Mouse (Mus musculus) cerebellum, postnatal 10 days (tissue): Measurements from ENCODE around the gene Vps8.

Source experiments
- DNase-seq, 2 experiments: peaks; one replicate each; pipeline ENCODE4 v3.0.0; 2021; ENCODE audit warnings: mixed read lengths in 2 of 2

The Vps8 gene

DNA sequence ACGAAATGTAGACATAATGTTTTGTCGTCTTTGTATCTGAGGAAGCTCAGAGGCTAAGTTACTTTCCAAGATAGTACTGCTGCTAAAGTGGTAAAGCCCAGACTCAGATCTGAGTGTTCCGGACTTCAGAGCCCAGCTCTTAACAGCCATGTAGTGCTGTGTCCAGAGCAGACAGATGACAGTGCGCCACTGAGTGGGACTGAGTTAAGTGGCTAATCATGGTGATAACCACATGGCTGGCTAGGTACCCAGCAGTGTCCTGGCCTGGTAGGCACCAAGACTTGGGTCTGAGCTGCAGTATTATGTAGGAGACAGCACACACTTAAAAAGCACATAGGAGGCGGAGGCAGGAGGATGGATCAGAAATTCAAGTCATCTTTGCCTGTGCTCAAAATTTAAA, 60.9 kb downstream of the Vps8 start:
- DNase-seq, result peak; percentile 70 to 78

GRCm38 (mm10) chr16:21485716-21486115, 62.8 kb downstream of the Vps8 start:
- DNase-seq, result no peak

DNA sequence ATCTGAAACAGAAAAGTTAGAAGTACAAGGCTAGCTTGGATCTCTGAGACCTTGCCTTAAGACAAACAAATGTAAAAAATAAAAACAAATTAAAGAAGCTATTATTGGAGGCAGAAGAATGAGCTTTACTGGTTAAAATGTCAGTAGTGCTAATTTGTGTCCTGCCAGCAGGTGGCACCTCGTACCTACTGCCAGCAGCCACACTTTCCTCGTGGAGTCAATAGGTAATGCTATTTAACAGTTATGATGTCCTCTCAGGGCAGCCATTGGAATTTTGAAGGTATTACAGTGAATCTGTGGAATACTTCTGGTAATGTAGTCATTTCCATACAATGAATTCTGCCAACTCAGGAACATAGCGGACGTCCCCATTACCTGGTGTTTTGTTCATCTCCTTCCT, 65.5 kb downstream of the Vps8 start:
- peak; percentile 77 to 82 for DNase-seq

DNA sequence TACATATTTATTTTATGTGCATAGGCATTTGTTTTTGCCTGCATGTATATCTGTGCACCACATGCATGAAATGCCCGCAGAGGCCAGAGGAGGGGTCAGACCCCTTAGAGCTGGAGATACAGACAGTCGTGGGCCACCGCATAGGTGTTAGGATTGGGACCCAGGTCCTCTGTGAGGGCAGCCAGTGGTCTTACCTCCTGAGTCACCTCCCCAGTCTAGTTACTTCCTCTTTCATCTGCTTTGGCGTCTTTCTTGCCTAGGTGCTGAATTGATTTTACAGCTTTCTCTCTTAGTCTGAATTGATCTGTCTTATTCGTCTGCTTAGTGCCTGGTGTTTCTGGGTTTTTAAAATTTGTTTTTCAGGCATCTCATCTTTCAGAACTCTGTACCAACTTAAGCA, 69.4 kb downstream of the Vps8 start:
- DNase-seq, result no peak

DNA sequence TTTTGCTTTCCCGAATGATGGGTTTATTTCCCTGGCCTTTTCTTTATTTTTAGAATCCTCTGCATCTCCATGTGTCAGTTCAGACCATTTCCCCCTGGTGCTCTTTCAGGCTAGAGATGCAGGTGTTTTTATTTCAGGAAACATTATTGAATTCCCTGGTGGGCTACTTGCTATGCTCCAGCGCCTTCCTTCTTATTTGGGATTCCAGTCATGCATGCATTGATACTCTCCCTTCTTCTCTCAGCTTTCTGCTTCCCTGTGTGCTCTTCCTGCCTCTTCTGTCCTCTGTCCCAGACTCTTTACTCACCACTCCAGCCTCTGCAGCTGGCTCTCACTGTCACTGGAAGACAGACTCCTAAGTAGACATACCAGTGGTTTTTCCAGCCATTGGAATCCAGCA, 70.0 kb downstream of the Vps8 start:
- no peak for DNase-seq

DNA sequence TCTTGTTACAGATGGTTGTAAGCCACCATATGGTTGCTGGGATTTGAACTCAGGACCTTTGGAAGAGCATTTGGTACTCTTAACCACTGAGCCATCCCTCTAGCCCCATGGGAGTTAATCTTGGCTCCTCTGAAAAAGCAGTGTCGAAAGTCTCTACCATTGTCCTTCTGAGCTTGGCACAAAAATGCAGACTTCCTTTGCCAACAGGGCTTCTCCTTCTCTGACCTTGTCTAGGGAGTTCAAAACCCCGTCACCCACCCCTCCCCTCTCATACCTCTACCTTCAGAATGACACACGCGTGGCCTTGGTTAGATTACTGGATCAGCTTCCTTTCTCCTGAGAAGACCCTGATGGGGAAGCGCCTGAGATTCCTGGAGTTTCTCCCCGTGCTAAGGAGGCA, 71.8 kb downstream of the Vps8 start:
- DNase-seq, result no peak

- no peak for DNase-seq
Measured at GRCm38 (mm10) chr16:21496799-21497198, 73.9 kb downstream of the Vps8 start.

DNA sequence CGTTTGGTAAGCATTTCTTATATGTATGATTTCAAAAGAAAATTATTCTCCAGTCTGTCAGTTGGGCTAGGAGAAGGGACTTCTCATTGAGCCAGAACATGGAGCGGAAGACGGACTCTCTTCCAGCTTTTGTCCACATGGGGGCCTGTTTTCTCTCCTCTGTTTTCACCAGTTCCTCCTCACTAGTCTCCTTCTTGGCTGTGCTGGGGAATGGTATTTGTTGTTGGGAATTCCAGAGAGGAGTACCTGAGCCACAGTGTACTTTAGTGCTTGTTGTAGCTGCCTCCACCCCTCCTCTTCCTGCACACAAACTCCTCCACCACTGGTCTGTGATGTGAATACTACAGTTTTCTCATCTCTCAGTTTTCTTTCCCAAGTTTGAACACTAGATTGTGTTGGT, 74.7 kb downstream of the Vps8 start:
- no peak for DNase-seq

DNA sequence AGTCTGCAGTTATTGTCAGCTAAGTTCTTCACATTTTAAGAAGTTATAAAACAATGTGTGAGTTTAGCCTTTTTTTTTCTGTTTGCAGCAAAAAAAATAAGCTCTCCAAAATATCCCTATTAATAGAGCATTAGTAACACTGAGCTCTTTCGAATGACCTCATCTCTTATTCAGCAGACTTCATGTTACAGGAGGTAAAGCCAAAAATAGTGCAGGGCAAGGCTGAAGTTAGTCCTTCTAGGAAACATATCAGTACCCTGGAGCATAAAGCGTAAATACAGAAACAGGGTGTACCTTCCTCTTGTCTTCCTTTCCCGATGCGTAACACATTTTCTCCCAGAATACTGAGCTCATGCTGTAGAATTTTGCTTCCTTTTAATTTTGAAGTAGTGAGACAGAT, 76.1 kb downstream of the Vps8 start:
- DNase-seq, result no peak

DNA sequence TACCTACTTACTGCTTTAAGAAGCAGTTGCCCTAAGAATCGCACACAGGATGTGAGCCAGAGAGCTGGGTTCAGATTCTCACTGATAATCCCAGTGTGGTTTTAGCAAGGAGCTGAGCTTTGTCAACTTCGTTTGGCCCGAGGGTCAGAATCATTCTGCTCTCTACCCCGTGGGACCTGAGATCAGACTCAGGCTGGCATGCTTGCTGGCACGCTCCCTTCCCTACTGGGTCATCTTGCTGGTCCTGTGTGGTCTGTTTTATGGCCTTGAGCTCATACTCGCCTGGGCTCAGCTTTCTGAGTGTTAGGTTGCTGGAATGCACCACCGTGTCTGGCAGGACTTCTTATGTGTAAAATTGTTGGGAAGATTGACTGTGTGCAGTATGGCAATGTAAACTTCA, 76.7 kb downstream of the Vps8 start:
- no peak for DNase-seq

- DNase-seq, result no peak
Measured at GRCm38 (mm10) chr16:21518833-21519232, 95.9 kb downstream of the Vps8 start.

GRCm38 (mm10) chr16:21519785-21520184, 96.9 kb downstream of the Vps8 start:
- no peak for DNase-seq

- no peak for DNase-seq
Measured at GRCm38 (mm10) chr16:21523738-21524137, 100.8 kb downstream of the Vps8 start.

DNA sequence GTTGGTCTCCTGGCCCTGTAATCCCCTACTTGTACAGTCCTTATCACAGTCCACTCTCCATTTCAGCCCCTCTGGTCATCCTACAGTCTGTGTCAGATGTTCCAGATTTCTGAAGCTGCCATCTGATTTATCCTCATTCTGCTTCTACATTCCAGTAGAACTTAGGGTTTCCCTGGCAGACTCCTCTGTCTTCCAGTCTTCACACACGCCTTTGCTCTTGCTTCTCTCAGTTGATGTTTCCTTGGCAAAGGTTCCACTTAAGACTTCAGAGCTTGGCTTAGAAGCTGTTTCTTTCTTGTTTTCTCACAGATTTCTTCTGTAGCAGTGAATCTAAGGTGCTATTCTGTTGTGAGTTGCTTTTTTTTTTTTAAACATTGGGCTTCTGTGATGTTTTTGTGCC, 102.5 kb downstream of the Vps8 start:
- DNase-seq, result no peak

DNA sequence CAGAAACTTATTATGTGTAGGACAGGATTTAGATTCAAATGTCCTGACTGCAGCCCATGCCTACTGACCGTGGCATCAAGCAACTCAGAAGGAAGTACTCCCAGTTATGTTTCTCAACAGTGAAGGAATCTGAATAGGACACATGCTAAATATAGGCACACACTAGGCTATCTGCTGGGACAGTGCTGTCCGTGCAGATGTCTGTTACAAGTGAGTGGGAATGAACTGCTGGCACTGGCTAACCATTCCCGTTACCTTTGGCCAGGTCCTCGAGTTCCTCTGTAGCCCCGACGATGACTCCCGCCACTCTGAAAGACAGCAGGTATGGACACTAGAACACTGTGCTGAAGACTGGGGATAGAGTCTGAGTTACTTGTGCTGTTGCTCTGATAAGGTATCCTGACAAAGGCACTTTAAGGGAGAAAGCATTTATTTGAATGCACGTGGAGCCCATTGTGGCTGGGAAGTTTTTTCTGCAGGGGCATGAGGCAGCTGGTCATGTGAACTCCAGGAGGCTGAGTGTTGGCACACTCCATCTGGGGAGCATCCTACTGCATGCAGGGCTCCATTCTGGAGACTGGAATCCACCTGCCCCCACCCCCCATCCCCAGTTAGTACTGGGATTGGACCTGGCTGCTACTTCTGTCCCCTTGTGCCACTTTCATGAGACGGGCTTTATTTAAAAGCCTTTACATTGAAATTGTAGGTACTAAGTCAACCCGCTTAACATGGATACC, 104.5 kb downstream of the Vps8 start:
- no peak for DNase-seq

DNA sequence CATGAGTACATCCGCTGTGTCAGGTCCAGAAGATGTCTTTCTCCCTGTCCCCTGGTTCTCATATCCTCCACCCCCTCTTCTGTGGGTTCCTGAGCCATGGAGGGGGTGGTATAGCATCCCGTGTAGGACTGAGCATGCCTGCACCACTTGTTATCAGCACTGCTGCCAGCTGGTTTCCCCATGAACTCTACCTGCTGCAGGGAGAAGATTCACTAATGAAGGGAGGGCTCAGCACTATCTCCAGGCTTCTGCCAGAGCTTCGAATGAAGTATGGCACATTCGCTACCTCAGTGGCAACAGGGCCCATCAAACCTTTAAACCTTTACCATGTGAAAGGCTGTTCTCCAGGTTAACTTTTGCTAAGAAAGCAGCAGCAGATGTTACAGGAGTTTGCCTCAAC, 110.6 kb downstream of the Vps8 start:
- no peak for DNase-seq

GRCm38 (mm10) chr16:21536240-21537005, 113.5 kb downstream of the Vps8 start:
- peak in 1 of 2 experiments; percentile 19 for DNase-seq

- DNase-seq, result peak in 1 of 2 experiments; percentile 32
Measured at GRCm38 (mm10) chr16:21537312-21537711, 114.4 kb downstream of the Vps8 start.

DNA sequence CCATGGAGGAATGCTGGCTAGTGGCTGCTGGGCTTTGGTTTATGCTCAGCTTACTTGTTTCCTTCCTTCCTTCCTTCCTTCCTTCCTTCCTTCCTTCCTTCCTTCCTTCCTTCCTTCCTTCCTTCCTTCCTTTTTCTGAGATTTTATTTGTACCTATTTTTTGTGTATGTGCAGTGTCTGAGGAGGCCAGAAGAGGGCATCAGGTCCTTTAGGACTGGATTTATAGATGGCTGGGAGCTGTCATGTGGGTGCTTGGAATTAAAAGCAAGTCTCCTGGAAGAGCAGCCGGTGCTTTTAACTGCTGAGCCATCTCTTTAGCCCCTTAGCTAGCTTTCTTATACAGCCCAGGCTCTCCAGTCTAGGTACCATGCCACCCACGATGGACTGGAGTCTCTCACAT, 116.0 kb downstream of the Vps8 start:
- DNase-seq, result peak; percentile 22 to 30

DNA sequence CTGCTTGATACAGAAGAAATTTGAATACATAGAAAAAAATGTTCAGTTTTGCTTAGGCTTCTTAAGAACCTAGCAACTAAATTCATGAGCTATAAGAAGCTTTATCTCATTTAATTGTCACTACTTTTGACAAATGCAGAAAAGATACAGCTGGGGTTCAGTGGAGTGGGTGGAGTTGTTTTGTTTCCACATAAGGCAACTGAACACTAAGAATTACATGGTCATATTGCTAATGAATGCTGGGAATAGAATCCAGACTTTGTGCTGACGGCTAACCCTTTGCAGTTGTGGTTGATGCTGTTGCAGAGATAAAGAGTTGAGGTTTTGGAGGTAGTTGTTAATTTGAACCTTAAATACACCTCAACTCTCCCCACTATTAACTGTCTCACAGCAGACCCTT, 119.6 kb downstream of the Vps8 start:
- no peak for DNase-seq

GRCm38 (mm10) chr16:21547446-21547845, 124.5 kb downstream of the Vps8 start:
- no peak for DNase-seq

- no peak for DNase-seq
Measured at GRCm38 (mm10) chr16:21549751-21550150, 126.8 kb downstream of the Vps8 start.

DNA sequence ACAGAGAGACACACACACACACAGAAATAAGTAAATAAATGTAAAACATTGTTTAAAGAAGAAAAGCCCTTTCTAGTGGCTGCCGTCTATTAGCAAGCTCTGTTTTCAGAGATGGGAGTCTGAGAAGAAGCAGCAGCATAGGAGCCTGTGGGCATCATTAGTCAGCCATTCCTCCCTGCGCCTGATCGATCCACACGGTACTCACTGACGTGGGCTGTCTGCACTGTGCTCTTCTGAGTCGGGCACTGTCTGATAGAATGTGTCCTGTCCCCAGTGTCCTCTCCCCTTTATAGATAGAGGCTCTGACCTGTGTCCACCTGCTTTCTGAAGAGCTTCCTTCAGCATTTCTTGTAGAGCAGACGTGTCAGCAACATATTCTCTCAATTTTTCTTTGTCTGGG, 127.5 kb downstream of the Vps8 start:
- no peak for DNase-seq

DNA sequence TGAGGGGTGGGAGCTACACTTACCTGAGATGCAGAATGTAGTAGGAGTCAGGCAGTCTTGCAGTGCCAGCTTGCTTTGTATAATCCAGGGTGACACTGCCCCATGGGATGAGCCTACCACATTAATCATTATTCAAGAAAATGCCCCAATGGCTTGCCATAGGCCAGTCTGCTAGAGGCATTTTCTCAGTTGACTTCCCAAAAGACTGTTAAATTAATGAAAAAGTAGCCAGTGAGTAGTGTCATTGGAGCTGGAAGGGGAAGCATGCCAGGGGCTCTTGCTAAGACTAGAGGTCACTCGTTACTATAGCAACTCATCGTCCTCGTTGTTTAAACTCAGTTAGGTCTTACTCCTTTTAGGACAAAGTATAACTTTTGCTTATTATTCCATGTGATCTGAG, 130.6 kb downstream of the Vps8 start:
- no peak for DNase-seq
